Mouse (Mus musculus) layer of hippocampus, adult 6 months (tissue): ENCODE data around the gene Maml2. TPM values are rescaled to one million over a fixed set of nuclear protein-coding genes. Genes with fewer than 3 reads are reported as not detected.

Source experiments
- long read RNA-seq, 2 experiments: library from polyadenylated mRNA; unstranded; transcript quantifications; one replicate each; pipeline ENCODE4 v2.0.0; 2019 to 2020
- microRNA-seq: library from miRNA; unstranded; fragments of <30 nt; microRNA quantifications from one replicate; pipeline ENCODE4 v1.2.0, GENCODE M21; 2020
- polyA plus RNA-seq: library from polyadenylated mRNA; unstranded; fragments of <200 nt; fragmentation: Nextera tagmentation; gene quantifications from 2 replicates; pipeline ENCODE4 v1.2.3, GENCODE M21; 2021

Gene Maml2
- polyA plus RNA-seq = 4.8 and 8.4 TPM in 2 replicates
- long read RNA-seq, experiment 1, partial matches to known transcripts = 6 of 9 reads
- long read RNA-seq, experiment 1, other reads (novel, unspliced or antisense) = 3 of 9 reads
- long read RNA-seq, experiment 2, transcript Maml2-201 (4 exons, 2,098 nt) = major isoform, 6 of 17 reads
- long read RNA-seq, experiment 2, partial matches to known transcripts = 0 of 17 reads
- long read RNA-seq, experiment 2, other reads (novel, unspliced or antisense) = 11 of 17 reads

DNA sequence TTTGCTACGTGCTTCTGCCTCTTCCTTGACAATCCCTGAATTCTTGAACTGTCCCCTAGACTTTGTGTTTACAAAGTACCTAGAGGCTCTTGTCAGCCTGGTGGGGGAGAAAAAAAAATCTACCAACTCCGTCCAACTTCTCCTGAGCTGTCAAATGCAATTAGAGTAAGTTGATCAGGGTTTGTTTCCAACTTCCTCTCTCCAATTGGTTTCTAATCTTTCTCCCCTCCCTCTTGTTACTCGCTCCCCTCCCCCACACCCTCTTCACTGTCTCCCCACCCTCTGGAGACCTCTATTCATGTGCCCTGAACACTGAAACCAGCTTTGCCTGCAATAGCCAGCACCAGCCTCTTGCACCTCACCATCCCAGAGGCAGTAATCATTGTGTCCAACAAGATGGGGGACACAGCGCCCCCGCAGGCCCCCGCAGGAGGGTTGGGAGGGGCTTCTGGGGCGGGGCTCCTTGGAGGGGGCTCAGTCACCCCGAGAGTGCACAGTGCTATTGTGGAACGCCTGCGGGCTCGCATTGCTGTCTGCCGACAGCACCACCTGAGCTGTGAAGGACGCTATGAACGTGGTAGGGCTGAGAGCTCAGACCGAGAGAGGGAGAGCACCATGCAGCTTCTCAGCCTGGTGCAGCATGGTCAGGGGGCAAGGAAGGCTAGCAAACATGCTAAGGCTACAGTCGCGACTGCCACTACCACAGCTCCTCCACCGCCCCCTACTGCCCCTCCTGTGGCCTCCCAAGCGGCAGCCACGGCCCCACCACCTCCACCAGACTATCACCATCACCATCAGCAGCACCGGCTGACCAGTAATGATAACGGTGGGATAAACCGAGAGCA, at the start of gene Maml2:
Maml2 (plus strand) TSS at position 290 of the 845 bp plus-strand sequence.

DNA sequence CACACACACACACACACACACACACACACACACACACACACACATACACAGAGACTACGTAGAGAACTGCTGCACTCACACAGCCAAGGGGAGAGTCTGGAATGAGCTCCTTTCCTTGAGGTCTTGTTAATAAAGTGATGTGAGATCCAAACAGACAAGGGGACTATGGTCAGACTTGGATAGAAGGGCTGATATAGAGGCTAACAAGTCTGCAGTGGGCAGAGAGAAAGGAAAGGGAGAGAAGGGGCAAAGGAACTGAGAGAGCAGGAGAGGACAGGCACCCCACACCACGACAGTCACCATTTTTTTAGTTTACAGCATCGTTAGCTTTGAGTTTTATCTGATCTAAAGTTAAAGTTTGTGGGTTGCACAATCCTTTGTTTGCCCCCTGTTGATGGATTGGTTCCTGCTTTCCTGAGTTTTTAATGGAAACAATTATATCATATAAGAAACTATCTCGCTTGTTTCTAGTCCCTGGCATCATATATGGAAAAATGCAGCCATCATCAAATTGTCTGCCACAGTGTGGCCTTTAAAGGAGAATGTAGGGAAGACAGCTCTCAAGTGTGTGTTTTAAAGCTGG, 149.0 kb downstream of the Maml2 start, which contains the start of gene Gm17571:
Gm17571 (minus strand) TSS at position 51 of the 583 bp plus-strand sequence.

DNA sequence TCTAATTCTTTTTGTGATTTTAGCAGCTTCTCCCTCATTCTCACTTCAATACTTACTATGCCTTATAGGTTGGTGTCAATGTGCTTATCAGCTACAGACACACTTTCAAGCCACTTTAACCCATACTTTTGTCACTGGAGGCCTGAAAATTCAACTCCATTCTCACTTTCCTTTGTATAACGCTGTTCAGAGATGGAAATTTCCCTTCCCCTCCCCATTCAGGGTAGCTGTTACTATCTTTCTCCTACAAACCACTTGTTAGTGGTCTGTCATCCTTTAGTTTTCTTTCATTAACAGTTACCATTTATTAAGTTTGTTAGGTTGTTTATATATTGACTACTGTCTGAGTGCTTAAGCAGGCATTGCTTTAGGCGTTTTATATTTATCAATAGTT, 450.6 kb downstream of the Maml2 start, which contains the start of gene Mtmr2:
Mtmr2 (plus strand) TSS at position 7 of the 394 bp plus-strand sequence.

Small RNA genes within 50 kb of the gene (microRNA-seq; reads per million reads assigned to microRNA genes)
- gene Gm22643 = not detected

Other genes starting within 250 kb of the Maml2 start
- 1.9 and 2.5 TPM in 2 replicates for gene Jrkl, start 52.1 kb upstream of the Maml2 start, polyA plus RNA-seq
- 4.0 and 4.4 TPM in 2 replicates for gene Ccdc82, start 51.0 kb upstream of the Maml2 start, polyA plus RNA-seq
- not detected in 2 replicates for gene Gm17571, start 148.8 kb downstream of the Maml2 start, polyA plus RNA-seq